Mouse (Mus musculus): Measurements from ENCODE around the gene Ap5z1.

The Ap5z1 gene

GRCm38 (mm10) chr5:142521195-142521866 lies 57.6 kb downstream of the Ap5z1 start:
- DNase-seq (ENCODE audit: low spot score) = no peak

DNA sequence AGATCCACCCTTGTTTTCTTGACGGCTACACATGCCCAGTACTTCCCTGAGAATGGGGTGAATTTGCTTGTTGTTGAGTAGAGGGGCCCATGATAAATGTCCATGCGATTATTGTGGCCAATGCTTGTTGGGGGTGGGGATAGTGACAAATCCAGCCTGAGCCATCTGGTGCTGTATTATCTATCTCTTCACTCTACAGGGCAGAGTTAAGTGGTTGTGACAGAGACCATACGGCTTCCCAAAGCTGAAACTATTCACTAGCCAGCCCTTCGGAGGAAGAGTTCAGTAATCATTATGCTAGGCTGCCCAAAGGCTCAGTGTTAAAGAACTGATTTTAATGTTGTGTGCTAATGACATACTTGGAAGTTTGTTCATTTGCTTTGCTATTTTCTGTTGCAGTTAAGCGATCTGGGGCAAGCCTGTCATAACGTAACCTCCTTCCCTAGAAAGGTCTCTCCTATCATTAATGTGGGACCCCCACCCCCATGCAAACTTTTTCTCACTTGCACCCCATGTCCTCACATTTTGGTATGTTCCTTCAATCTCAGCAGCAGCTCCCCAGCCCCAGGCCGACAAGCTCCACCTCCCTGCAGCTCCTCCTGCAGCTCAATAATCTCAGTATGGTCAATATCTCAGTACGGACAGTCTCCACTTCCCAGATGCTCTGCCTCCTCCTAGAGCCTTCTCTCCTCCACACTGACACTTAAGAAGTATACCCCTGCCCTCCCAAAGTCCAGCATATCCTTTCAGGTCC lies 61.1 kb downstream of the Ap5z1 start:
- no peak for DNase-seq (ENCODE audit: low spot score)

Data from ovary, adult 18-20 months (tissue).